Mouse (Mus musculus): ENCODE measurements at regions not wholly inside any gene's neighbourhood (a gene's known extent, or its start where the extent isn't known, plus 50 kb on each side); places are given as distances from the start of the nearest gene placed in this dataset.

DNA sequence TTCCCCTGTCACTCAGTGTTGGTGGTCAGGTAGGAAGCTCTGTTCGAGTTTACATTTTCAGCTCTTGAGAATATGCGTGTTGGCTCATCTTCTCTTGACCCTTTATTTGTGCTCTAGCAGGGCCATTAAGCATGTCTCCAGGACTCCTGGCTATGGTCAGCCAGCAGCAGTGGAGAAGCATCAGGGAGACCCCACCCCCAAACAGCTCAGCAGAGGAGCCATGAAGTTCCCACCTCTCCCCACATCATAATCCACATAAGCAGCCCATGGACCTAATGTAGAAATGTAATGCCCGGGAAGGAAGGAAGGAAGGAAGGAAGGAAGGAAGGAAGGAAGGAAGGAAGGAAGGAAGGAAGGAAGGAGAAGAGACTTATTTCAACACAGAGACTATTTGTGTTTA lies 261.5 kb downstream of the Dhx15 start:
- no peak for DNase-seq (ENCODE audit: low read depth in 2 of 2, low spot score in 2 of 2)

DNA sequence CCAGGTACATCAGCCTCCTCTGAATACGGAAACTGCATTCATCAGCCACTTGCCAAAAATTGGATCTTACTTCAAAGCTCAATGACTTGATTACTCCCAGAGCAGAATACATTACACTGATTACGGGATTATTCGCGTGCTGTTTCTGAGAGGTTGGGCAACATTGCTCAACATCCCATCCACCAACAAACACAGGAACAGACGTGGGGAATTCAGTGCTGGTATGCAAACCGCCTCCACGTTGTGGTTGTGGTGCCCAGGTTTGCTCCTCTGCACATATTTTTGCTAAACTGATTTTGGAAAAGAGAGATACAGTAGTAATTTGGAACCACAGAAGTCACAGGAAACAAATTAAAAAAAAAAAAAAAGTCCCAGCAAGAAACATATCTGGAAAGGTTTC lies 266.9 kb downstream of the Dhx15 start:
- DNase-seq (ENCODE audit: low read depth in 2 of 2, low spot score in 2 of 2), result no peak

DNA sequence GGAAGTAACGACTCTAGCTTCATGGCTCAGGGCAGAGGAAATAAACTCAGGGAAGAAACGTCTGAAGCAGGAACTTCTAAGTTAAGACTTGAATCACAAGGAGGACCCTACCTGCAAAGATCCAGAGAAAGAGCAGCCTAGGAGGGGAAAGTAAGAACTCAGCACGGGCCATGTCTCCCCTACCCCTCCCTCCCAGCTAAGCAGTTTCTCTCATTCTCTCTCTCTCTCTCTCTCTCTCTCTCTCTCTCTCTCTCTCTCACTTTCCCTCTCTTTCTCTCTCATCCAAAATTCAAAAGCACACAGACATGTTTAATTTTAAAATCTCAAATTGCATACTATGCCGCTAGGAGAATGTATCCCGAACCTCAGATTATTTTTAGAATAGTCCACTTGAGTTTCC lies 267.3 kb downstream of the Dhx15 start:
- DNase-seq (ENCODE audit: low read depth in 2 of 2, low spot score in 2 of 2), result no peak

DNA sequence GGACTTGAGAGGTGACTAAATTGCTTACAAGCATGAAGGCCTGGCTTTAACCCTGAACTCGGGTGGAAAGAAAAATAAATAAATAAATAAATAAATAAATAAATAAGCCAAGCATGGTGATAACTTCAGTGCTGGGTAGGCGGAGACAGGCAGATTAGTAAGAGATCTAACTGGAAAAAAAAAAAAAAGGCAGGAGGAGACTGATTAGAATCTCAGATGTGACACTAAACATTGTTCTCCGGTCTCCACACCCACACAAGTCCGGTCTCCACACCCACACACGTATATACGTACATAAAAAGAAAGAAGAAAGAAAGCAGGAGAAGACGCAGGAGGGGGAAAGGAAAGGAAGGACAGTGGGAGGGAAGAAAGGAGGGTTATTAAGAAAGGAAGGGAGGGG lies 267.8 kb downstream of the Dhx15 start:
- DNase-seq (ENCODE audit: low read depth in 2 of 2, low spot score in 2 of 2), result no peak

DNA sequence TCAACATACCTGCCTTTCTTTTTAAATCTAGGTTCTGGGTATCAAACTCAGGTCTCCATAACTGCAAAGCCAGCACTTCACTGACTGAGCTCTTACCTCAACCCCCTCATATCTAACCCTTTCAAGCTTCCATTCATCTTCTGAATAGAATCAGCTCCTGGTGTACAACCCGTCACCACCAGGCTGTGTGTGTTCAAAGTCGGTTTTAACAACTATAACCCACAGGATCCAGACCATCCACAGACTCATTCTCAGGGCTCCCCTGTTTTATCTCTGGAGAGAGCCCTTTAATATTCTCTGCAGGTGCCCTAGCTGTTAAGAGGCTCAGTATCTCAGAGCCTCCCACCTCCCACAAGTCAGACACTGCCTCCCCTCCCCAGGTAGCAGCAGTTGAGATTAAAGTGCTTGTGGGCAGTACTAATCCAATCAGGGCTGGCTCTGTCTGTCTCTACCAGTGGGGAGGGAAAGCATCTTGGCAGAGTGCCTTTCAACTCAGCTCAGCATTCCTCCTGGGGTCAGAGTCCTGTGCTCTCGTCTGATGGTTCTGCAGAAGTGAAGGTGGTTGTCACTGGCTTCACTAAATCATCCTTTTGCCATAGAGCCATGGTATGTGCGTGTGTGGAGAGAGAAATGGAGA lies 272.4 kb downstream of the Dhx15 start:
- DNase-seq (ENCODE audit: low read depth in 2 of 2, low spot score in 2 of 2), result no peak

DNA sequence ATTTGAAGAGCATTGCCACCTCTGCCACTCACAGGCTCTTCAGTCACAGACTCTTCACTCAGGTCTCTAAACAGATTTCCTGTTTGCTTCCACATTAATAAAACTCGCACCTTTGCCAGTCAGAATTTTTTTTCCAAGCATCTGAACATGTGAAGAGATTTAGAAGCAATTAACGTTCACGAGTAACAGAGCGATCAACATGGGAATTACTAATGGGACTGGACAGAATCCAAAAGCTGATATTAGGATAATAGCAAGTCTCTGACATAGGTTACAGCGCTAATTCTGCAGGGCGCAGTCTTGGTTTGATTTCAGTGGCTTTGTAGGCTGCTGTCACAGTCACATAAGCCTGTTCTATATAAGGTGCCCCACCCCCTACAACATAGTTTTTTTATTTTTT lies 275.6 kb downstream of the Dhx15 start:
- no peak for DNase-seq (ENCODE audit: low read depth in 2 of 2, low spot score in 2 of 2)

DNA sequence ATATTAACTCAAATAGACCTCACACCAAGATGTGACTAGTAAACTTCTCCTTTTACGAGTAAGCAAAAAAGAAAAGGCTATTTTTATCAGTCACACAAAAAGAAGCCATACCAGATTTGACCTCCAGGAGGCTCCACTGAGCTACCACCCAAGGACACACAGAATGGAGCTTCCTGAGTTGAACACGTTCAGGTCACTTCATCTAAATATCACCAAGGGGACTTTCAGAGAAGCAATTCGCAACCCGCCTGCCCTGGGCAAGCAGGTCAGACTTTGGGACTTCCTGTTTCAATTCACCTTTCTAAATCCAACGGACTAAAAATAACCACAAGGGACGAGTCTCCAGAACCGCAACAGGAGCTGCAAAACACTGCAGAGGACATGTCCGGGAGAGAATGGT lies 281.5 kb downstream of the Dhx15 start:
- DNase-seq (ENCODE audit: low read depth in 2 of 2, low spot score in 2 of 2), result peak in 1 of 2 experiments; percentile 2

DNA sequence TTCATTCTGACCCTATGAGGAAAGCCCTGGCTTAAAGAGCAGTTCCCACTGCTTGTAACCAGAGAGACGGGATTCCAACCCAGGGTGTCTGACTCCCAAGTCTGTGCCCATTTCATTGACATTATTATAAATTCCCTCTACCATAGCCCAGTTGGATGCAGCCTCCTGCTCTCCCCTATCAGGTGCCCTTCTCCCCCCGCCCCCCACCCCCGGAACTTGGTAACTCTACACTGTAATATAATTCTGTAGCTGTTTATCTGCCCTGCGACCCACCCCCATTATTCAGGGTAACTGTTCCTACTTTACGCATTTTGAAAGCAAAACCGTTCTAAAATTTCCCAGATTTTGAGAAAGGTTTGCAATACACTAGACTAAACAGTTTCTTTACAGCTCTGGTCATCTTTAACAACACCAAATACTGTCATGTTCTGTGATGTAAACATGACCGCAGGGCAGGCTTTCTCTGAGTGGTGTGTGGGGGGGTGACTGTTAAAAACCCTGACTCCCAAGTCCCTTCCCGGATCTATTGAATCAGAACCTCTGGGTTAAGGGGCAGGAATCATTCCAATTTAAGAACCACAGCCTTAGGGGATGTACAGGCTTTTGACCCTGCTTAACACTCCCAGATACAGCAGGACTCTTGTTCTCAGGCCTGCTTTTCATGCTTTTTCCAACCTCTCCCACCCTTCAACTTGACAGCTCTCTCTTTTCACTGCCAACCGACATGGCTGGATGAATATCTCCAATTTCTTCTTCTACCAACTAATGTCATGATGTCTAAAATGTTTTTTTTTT lies 283.8 kb downstream of the Dhx15 start:
- no peak for DNase-seq (ENCODE audit: low read depth in 2 of 2, low spot score in 2 of 2)

DNA sequence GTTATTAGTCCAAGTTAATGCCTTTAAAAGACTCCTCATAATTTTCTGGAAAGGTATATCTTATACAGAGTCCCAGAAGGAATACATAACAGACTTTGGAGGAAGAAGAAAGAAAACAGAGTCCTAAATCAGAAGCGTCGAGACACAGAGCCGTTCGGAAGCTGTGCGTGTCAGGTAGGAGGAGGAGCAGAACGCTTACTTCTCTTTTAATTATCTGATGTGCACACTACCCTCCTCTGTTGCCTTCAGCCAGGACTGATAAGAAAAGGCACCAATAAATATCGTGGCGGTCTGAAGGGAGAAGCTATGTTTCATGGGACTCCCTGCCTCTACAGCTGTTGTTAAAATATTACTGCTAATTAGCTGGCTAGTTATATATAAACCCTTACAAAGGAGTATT lies 296.2 kb downstream of the Dhx15 start:
- no peak for DNase-seq (ENCODE audit: low read depth in 2 of 2, low spot score in 2 of 2)

DNA sequence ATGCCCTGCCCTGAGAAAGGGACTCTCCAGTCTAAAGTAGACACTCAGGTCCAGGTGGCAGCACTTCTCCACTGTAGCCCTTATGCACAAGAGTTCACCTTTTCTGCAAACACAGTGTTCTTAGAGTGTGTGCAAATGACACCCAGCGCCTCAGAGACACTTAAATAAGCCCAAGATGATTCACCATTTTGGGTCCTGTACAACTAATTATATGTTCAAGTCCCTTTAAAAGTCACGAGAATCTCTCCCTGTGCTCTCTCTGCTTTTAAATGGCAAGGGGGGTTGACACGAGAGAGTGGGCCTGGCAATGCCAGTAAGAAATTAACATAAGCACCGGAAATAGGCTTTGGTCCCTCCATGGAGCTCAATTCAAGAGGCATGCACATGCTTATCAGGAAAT lies 299.0 kb downstream of the Dhx15 start:
- DNase-seq (ENCODE audit: low read depth in 2 of 2, low spot score in 2 of 2), result no peak

DNA sequence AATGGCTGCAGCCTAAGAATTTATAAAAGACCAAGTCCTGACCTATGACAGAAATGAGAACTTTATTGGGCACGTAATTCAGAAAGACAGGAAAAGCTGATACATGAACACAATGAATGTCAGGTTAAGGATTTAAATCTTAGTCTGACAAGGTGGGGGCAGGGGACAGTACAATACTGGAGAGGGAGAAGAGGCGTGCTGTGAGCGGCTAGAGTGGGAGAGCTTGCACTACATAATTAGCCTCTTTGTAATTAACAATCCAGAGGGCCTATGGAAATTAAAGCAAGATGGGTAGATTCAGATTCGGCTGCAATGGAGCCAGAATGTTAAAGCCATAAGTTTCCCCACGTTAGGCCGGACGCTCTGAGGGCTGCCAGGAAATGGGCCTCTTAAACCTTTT lies 301.9 kb downstream of the Dhx15 start:
- no peak for DNase-seq (ENCODE audit: low read depth in 2 of 2, low spot score in 2 of 2)

DNA sequence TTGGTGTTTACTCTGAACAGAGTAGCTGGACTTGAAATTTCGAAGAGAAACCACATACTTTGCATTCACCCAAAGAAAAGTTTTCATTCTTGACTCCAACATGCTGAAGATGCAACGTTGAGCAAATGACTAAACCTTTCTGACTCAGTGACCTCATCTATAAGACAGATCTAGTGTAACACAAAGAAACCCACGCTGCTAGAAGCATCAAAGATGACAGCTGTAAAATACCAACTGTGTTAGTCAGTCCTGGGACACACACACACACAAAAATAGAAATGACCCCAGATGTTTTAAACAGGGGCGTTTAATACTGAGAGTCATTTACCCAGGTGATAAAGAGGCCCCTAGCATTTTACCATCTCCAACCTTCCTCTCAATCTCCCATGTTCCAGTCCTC lies 307.7 kb downstream of the Dhx15 start:
- DNase-seq (ENCODE audit: low read depth in 2 of 2, low spot score in 2 of 2), result no peak

DNA sequence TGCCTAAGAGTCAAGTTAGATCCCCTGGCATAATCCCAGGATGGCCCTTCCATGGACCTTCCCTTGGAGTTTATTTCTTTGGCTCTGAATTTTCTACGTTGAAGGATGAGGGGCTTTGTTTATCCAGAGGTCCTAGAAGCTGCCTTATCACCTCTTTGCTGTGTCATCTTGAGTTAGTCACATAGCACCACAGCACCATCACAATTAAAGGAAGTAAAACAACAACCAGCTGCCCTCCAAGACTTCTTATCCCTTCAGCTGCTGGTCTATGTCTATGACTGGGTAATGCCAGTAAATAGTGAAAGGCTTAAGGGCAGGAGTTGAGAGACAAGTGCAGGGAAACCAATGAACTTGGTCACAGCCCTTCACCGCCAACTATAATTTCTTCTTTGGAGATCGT lies 308.1 kb downstream of the Dhx15 start:
- DNase-seq (ENCODE audit: low read depth in 2 of 2, low spot score in 2 of 2), result no peak

DNA sequence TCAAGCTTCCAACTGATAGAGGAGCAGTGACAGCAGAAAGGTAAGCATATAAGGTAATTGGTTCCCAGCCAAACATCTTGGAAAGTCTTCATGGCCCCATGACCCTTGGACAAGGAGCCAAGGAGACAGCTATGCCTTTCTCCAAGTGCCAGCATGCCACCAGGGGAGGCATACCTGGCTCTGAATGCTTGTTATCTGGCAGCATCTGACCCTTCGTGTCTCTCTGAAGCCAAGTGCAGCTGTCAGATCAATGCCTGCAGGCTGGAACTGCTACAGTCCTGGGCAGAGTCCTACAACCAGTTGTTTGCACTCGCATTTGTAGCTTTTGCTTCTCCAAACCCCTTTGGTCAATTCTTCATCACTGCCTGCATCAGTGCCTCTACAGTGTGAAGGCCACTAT lies 309.3 kb upstream of the Ppargc1a start:
- DNase-seq (ENCODE audit: low read depth in 2 of 2, low spot score in 2 of 2), result no peak

DNA sequence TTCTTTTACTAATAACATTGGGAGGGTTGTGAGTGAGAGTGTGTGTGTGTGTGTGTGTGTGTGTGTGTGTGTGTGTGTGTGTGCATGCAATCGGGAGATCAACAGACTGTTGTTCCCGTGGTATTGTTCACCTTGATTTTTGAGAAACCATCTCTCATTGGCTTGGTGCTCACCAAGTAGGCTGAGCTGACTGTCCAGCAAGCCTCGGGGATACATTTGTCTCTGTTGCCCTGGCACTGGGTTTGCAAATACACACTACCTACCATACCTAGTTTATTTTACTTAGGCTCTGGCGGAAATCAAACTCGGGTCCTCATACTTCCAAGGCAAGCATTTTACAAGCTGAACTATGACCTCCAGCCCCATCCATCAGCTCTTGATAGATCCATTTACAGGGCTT lies 306.0 kb upstream of the Ppargc1a start:
- DNase-seq (ENCODE audit: low read depth in 2 of 2, low spot score in 2 of 2), result no peak

DNA sequence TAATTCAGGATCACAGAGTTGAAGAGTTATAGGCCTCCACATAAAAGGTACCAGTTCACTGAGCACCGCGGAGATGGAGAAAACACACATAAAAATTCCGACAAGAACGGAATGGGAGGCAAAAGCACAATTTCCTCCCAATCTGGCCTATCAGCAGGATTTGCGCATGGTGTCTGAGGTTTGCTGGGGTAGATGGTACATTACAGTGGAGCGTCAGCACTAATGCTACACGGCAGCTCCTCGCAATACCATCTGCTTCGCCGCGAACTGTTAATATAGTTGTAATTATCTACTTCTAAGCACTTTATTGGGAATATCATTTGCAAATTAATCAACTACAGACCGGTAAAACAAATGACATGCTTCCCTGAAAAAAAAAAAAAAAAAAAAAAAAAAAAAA lies 304.2 kb upstream of the Ppargc1a start:
- DNase-seq (ENCODE audit: low read depth in 2 of 2, low spot score in 2 of 2), result no peak

DNA sequence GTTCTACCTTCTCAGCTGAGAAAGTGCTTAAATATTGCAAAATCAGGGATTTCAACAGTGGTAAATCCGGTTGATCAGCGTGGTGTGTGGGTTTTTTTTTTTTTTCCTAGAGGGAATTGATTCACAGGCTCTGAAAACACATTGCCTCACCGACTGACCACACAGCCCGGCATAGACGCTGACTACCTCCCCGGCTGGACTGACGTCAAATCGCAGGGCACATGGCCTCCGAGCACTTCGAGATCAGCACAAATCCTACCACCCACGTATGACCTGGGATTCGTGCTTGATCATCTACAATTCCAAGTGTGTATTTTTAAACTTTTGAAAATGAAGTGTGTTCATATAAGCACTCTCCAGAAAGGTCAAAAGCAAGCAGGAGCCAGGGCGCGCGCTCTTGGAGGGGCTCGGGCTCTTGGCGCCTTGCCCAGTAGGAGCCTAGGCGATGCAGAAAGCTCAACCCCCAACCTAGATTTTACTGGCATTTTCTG lies 300.7 kb upstream of the Ppargc1a start:
- DNase-seq (ENCODE audit: low read depth in 2 of 2, low spot score in 2 of 2), result no peak

DNA sequence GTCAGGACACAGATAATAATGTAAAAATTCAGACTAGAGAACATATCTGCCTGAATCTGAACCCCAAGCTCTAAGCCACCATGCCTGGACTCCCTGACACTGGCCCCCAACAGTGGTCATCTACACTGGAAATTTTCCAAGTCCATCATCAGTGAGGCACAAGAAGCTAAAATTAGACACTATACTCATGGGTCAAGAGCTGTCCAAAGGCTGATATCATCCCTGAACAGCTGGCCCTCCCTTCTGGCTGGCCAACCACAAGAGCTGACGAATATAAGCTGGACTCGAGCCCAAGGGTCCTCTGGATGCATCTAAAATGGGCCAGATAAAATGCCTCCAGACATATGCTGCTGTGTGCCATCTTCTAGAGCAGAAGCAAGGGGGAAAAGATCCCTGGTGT lies 298.5 kb upstream of the Ppargc1a start:
- DNase-seq (ENCODE audit: low read depth in 2 of 2, low spot score in 2 of 2), result no peak

DNA sequence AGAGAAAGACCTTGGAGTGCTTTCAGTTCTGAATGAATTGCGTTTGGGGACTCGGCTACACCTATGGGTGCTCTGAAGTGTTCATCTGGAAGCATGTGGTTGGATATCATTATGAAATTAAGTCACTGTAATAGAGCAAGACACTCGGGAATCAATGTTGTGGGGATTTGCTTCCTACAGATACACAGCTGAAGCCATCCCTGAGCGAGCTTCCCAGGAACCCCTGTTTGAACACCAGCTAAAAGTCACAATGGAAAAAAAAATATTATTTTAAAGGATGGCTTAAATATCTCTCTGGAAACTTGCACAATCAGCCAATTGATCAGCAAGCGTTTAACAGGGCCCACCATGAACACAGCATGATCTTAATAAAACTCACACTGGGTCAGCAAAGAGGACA lies 293.0 kb upstream of the Ppargc1a start:
- no peak for DNase-seq (ENCODE audit: low read depth in 2 of 2, low spot score in 2 of 2)

DNA sequence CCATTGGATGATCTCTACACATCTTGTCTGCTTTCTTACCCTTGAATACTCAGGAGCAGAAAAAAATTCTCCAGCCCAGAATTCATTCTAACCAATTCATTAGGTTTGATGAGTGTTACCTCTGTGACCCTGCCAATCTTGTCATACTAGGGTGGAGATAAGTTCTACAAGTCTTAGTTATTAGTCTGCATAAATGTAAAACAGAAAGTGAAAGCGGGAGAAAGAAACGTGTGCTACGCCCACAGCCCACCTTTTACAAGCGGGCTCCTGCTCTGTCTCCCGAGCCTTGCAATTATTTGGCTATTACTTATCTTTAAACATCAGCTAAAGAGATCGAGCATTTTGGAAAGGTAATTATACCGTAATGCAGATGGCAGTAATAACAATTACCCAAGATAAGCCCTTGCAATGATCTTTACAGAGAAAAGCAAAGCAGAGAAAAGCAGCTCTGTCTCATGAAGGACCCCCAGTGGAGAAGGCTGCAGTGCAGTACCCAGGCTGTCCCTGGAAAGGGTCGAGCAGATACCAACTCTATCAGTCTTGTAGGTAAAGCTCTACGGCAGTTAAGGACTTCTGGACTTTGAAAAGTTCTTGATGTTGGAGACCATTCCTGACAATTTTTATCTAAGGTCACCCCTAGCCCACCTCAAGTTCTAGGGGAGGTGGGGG lies 286.1 kb upstream of the Ppargc1a start:
- no peak for DNase-seq (ENCODE audit: low read depth in 2 of 2, low spot score in 2 of 2)

DNA sequence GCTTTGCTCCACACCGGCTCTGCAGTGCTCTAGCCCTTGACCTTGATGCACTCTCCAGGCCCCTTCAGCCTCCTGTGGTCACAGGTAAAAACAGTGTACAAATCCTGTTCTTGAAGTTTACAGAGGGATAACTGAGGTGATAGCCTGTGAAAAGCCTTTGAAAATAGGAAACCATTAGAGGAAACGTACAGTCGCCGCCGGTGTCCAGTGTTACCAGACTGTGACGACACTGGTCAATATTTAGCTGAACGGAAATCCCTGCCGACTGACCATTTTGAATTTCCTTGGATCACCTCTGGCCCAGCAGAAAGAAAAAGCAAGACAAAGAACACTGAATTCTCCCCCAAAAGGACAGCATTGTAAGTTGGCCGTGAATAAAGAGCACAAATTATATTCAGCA lies 282.6 kb upstream of the Ppargc1a start:
- no peak for DNase-seq (ENCODE audit: low read depth in 2 of 2, low spot score in 2 of 2)

DNA sequence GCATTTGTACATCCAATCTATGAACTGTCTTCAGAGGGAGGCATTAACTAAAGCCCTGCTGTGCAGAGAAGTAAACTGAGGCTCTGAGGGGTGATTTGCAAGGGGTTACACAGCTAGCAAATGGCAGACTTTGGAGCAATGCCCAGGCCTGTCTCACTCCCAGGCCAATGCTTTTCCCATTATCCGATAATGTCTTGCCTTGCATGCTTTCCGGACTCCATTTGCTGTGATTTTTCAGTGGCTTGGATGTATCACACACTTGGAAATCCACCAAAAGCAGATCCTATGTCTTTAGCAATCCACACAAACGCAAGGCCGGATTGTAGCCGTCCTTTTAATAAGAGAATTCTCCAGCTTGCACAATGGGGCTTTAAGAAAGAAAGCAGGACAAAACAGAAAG lies 281.7 kb upstream of the Ppargc1a start:
- DNase-seq (ENCODE audit: low read depth in 2 of 2, low spot score in 2 of 2), result no peak
